Mouse (Mus musculus) liver, embryonic 12.5 days (tissue): ENCODE data around the gene Myo6. TPM values are rescaled to one million over a fixed set of nuclear protein-coding genes. Genes with fewer than 3 reads are reported as not detected.
A peak's percentile ranks its signal among the peaks of the same experiment; 100 is the strongest.

Experiments used
- ATAC-seq: fragments of 200-750 bp; cut with Nextera tagmentation; 2 replicates; pipeline ENCODE4 v1.8.0; 2017; ENCODE audit warnings: moderate number of reproducible peaks, mild to moderate bottlenecking, moderate library complexity
- H3K27ac ChIP-seq: fragments of 300-500 bp; sonication (generic); 2 replicates; pipeline ENCODE4 v1.5.1; 2016; ENCODE audit warnings: mild to moderate bottlenecking
- H3K27me3 ChIP-seq: fragments of 300-500 bp; sonication (generic); replicated peaks from 2 replicates; pipeline ENCODE4 v1.6.1; 2016; ENCODE audit warnings: mild to moderate bottlenecking, moderate library complexity
- H3K36me3 ChIP-seq: fragments of 300-500 bp; sonication (generic); 2 replicates; pipeline ENCODE4 v1.6.1; 2016; ENCODE audit warnings: mild to moderate bottlenecking, moderate library complexity
- H3K4me1 ChIP-seq: fragments of 300-500 bp; sonication (generic); 2 replicates; pipeline ENCODE4 v1.6.1; 2016
- H3K4me2 ChIP-seq: fragments of 300-500 bp; sonication (generic); 2 replicates; pipeline ENCODE4 v1.6.1; 2016; ENCODE audit warnings: mild to moderate bottlenecking, moderate library complexity
- H3K4me3 ChIP-seq: fragments of 300-500 bp; sonication (generic); 2 replicates; pipeline ENCODE4 v1.5.1; 2016; ENCODE audit warnings: mild to moderate bottlenecking, moderate library complexity
- H3K9ac ChIP-seq: fragments of 300-500 bp; sonication (generic); 2 replicates; pipeline ENCODE4 v1.6.1; 2016; ENCODE audit warnings: mild to moderate bottlenecking, moderate library complexity
- H3K9me3 ChIP-seq: fragments of 300-500 bp; sonication (generic); replicated peaks from 2 replicates; pipeline ENCODE4 v1.6.1; 2016; ENCODE audit warnings: mild to moderate bottlenecking, moderate library complexity
- WGBS: fragments of 180-500 bp; shearing (Covaris S2); methylation state at CpG from one replicate; pipeline ENCODE4 v1.1.7; 2016; ENCODE audit not compliant: insufficient replicate concordance; 5-methylcytosine and 5-hydroxymethylcytosine counted together
- polyA plus RNA-seq: library from polyadenylated mRNA; unstranded; fragments of >200 nt; fragmentation: Nextera tagmentation; extraction: Ambion mirVana; gene quantifications from 2 replicates; pipeline ENCODE4 v1.2.1, GENCODE M21; 2016

Gene Myo6
- polyA plus RNA-seq, 1 experiment from 2014 or later: 4.8 TPM

- Histone ChIP-seq H3K36me3 (no peaks in the 10 kb centered on the region), H3K9ac (no peak overlapping the region), H3K4me2 (no peak overlapping the region), H3K4me3 (no peak overlapping the region), H3K9me3 (no peaks in the 10 kb centered on the region), H3K4me1 (no peaks in the 10 kb centered on the region), H3K27ac (no peak overlapping the region), H3K27me3 (no peaks in the 10 kb centered on the region)
- no peak for ATAC-seq
- 51% methylated on average over 2 of the region's 2 CpGs for WGBS
Observed at GRCm38 (mm10) chr9:80213428-80213827, 48.6 kb downstream of the Myo6 start.

- H3K9ac ChIP-seq: no peak overlapping the region
- no peaks in the 10 kb centered on the region for H3K36me3 ChIP-seq
- no peak for ATAC-seq
- H3K4me3 ChIP-seq: no peak overlapping the region
- no peaks in the 10 kb centered on the region for H3K4me1 ChIP-seq
- 70% methylated on average over 5 of the region's 5 CpGs for WGBS
- no peak overlapping the region for H3K4me2 ChIP-seq
- H3K27ac ChIP-seq: no peak overlapping the region
- no peaks in the 10 kb centered on the region for H3K27me3 ChIP-seq
- H3K9me3 ChIP-seq: no peaks in the 10 kb centered on the region
Observed at GRCm38 (mm10) chr9:80215502-80215901, 50.7 kb downstream of the Myo6 start.

GRCm38 (mm10) chr9:80216786-80217501 lies 52.1 kb downstream of the Myo6 start:
- Histone ChIP-seq H3K9me3 (no peaks in the 10 kb centered on the region), H3K36me3 (no peaks in the 10 kb centered on the region), H3K27me3 (no peaks in the 10 kb centered on the region), H3K9ac (no peak overlapping the region), H3K4me1 (no peaks in the 10 kb centered on the region), H3K27ac (no peak overlapping the region), H3K4me3 (no peak overlapping the region), H3K4me2 (no peak overlapping the region)
- 74% methylated on average over 16 of the region's 16 CpGs for WGBS
- ATAC-seq: no peak

- no peak overlapping the region for H3K27ac ChIP-seq
- WGBS: 79% methylated on average over 6 of the region's 6 CpGs
- ATAC-seq: no peak
Observed at GRCm38 (mm10) chr9:80218718-80219117, 53.9 kb downstream of the Myo6 start.

GRCm38 (mm10) chr9:80223989-80224635 lies 59.3 kb downstream of the Myo6 start:
- 72% methylated on average over 11 of the region's 11 CpGs for WGBS

More at GRCm38 (mm10) chr9:80218718-80219117, 53.9 kb downstream of the Myo6 start:
- Histone ChIP-seq H3K4me3 (no peak overlapping the region), H3K27me3 (no peaks in the 10 kb centered on the region), H3K4me1 (no peaks in the 10 kb centered on the region), H3K36me3 (no peaks in the 10 kb centered on the region), H3K9me3 (no peaks in the 10 kb centered on the region), H3K4me2 (no peak overlapping the region), H3K9ac (no peak overlapping the region)

GRCm38 (mm10) chr9:80226579-80227325 lies 61.9 kb downstream of the Myo6 start:
- Histone ChIP-seq H3K27ac (no peak overlapping the region), H3K4me3 (no peak overlapping the region), H3K9ac (no peak overlapping the region), H3K36me3 (no peaks in the 10 kb centered on the region), H3K27me3 (no peaks in the 10 kb centered on the region), H3K4me2 (no peak overlapping the region), H3K9me3 (no peaks in the 10 kb centered on the region), H3K4me1 (no peaks in the 10 kb centered on the region)
- ATAC-seq: no peak
- WGBS: 73% methylated on average over 5 of the region's 5 CpGs

More at GRCm38 (mm10) chr9:80223989-80224635, 59.3 kb downstream of the Myo6 start:
- H3K27me3 ChIP-seq: no peaks in the 10 kb centered on the region
- H3K4me1 ChIP-seq: no peaks in the 10 kb centered on the region
- H3K4me3 ChIP-seq: no peak overlapping the region
- H3K9me3 ChIP-seq: no peaks in the 10 kb centered on the region
- no peak for ATAC-seq
- H3K27ac ChIP-seq: no peak overlapping the region
- no peak overlapping the region for H3K4me2 ChIP-seq
- no peak overlapping the region for H3K9ac ChIP-seq
- H3K36me3 ChIP-seq: no peaks in the 10 kb centered on the region

- no peaks in the 10 kb centered on the region for H3K36me3 ChIP-seq
- H3K27me3 ChIP-seq: no peaks in the 10 kb centered on the region
- H3K9ac ChIP-seq: no peak overlapping the region
- ATAC-seq: no peak
- no peak overlapping the region for H3K4me2 ChIP-seq
- 76% methylated on average over 4 of the region's 4 CpGs for WGBS
- no peak overlapping the region for H3K4me3 ChIP-seq
- no peaks in the 10 kb centered on the region for H3K9me3 ChIP-seq
- H3K27ac ChIP-seq: no peak overlapping the region
- H3K4me1 ChIP-seq: no peaks in the 10 kb centered on the region
Observed at GRCm38 (mm10) chr9:80233831-80234455, 69.1 kb downstream of the Myo6 start.

GRCm38 (mm10) chr9:80237184-80237799 lies 72.5 kb downstream of the Myo6 start:
- Histone ChIP-seq H3K36me3 (no peaks in the 10 kb centered on the region), H3K9me3 (no peaks in the 10 kb centered on the region), H3K9ac (no peak overlapping the region), H3K4me1 (no peaks in the 10 kb centered on the region), H3K27ac (no peak overlapping the region), H3K27me3 (no peaks in the 10 kb centered on the region), H3K4me2 (no peak overlapping the region), H3K4me3 (no peak overlapping the region)
- ATAC-seq: no peak
- WGBS: 72% methylated on average over 1 of the region's 1 CpGs

GRCm38 (mm10) chr9:80241719-80242118 lies 76.9 kb downstream of the Myo6 start:
- WGBS: 59% methylated on average over 6 of the region's 6 CpGs
- Histone ChIP-seq H3K4me2 (no peak overlapping the region), H3K36me3 (no peaks in the 10 kb centered on the region), H3K27ac (no peak overlapping the region), H3K27me3 (no peaks in the 10 kb centered on the region), H3K4me1 (no peaks in the 10 kb centered on the region), H3K9me3 (no peaks in the 10 kb centered on the region), H3K9ac (no peak overlapping the region), H3K4me3 (no peak overlapping the region)
- no peak for ATAC-seq

GRCm38 (mm10) chr9:80252146-80252545 lies 87.3 kb downstream of the Myo6 start:
- Histone ChIP-seq H3K4me2 (peak overlapping the region; percentile 18; the same call in 1 of the 2 replicates), H3K27ac (no peak overlapping the region), H3K27me3 (no peaks in the 10 kb centered on the region), H3K4me1 (no peaks in the 10 kb centered on the region), H3K4me3 (no peak overlapping the region), H3K36me3 (no peaks in the 10 kb centered on the region), H3K9ac (no peak overlapping the region), H3K9me3 (no peaks in the 10 kb centered on the region)
- ATAC-seq: 0 out of 2 replicates have a peak, but pooled peaks have one; percentile 24
- WGBS: 18% methylated on average over 10 of the region's 10 CpGs

GRCm38 (mm10) chr9:80253241-80253640 lies 88.4 kb downstream of the Myo6 start:
- Histone ChIP-seq H3K9ac (no peak overlapping the region), H3K27ac (no peak overlapping the region), H3K4me2 (no peak overlapping the region), H3K27me3 (no peaks in the 10 kb centered on the region), H3K4me1 (no peaks in the 10 kb centered on the region), H3K36me3 (no peaks in the 10 kb centered on the region), H3K9me3 (no peaks in the 10 kb centered on the region), H3K4me3 (no peak overlapping the region)
- no peak for ATAC-seq
- 31% methylated on average over 9 of the region's 9 CpGs for WGBS
